Mouse (Mus musculus) heart, adult 18-20 months (tissue): ENCODE measurements around the gene Thsd1. TPM values are rescaled to one million over a fixed set of nuclear protein-coding genes. Genes with fewer than 3 reads are reported as not detected.

Experiments
- DNase-seq, 2 experiments: peaks; one replicate each; pipeline ENCODE4 v3.0.0; 2021 to 2022; ENCODE audit warnings: mixed read lengths in 1 of 2
- total RNA-seq, 2 experiments: library from RNA; stranded (reverse); gene quantifications; 2 replicates each; pipeline ENCODE4 v1.2.3; 2021

Thsd1 gene
- total RNA-seq, 2 experiments from 2014 or later, result 4.2 to 4.5 TPM

DNA sequence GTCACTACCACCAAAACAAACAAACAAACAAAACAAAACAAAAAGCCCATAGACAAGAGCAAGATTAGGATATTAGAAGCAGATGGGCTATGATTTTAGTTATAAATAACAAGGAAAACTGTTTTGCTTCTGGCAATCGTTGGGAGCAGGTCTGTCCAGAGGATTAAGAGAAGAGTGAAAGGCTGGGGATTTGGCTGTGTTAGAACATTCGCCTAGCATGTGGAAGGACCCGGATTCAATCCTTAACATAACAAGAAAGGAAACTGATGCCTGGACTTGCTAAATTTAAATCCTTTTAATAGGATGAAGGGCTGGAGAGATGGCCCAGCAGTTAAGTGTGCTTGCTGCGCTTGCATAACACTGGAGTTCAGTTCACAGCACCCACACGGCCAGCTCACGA, 37.2 kb downstream of the Thsd1 start:
- no peak for DNase-seq

DNA sequence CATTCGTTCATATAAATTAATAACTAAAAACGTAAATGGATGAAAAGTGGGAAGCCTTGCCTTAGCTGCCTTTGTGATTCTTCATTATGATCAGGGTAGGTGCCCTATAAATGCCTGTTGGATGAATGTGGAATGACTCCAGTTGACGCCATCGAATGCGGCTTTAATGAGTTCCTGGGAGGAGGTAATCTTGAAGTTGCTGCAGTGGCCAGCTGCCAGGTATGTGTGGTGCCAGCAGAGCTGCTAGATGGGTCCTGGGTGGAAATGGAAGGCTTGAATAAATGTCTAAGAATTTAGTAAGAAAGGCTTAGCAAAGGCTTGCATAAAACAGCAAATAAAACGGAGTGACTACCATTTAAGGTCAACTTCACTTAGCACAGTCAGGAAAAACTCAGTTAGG, 37.7 kb downstream of the Thsd1 start:
- DNase-seq, result no peak

DNA sequence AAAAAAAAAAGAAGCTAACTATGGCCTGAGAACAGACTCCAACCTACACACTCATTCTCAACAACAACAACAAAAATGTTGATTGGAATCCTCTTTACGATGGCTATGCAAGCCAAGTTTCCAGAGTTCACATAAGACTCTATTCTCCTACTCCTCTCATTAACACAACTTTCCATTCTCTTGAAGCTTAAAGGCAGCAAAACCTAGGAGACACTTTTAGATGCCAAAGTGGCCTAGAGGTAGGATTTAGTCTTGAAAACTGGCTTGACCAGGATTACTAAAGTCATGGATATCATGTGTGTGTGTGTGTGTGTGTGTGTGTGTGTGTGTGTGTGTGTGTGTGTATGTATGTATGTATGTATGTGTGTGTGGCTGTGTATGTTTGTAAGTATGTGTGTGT, 38.1 kb downstream of the Thsd1 start:
- DNase-seq, result no peak

DNA sequence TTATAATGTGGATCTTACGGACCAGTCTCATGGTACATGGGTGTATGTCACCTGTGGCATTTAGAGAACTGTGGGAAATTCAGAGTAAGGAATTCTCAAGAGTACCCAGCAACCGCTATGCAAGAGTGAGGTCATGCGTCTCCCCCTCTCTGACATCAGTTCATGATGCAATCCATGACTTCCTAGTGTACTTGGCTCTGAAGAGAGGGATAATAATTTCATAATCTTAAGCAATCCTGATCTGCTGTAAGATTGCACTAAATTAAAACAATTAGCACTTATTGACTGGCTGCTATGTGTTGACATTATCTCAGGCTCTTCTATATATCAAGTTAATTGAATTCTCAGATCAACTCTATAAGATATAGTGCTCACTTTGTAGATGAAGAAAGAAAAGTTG, 39.7 kb downstream of the Thsd1 start:
- no peak for DNase-seq

DNA sequence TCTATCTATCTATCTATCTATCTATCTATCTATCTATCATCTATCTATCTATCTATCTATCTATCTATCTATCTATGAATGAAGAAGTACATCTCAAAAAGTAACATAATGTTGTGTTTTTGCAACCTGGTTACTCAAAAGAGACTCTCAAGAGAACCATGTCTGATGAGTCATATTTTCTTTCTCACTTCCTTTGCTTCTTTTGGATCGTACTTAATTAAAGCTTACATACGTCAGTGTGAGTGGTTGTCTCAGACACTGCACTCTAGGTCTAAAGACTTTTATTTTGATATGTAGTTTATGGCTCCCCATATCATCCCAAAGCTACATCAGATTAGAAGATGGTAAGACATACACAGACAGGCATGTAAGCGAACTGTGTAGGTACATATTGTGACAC, 46.0 kb downstream of the Thsd1 start:
- DNase-seq, result no peak

DNA sequence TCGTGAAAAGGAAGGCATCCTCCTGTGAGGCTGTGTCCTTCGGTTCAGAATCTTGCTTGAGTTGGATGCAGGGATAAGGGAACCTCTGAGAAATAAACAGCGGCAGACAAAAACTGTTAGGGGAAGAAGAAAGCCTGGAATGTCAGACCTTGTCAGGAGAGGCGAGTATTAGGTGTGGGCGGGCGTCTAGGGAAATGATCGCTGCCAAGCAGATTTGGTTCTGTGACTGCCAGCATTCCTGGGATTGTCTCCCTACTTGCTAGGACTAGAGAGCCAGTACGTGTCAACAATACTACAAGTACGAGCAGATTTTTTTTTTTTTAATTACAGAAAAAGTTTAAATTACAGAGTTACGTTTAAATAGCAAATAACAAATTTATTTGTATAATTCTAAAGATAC, 47.5 kb downstream of the Thsd1 start:
- DNase-seq, result peak; percentile 18 to 24

DNA sequence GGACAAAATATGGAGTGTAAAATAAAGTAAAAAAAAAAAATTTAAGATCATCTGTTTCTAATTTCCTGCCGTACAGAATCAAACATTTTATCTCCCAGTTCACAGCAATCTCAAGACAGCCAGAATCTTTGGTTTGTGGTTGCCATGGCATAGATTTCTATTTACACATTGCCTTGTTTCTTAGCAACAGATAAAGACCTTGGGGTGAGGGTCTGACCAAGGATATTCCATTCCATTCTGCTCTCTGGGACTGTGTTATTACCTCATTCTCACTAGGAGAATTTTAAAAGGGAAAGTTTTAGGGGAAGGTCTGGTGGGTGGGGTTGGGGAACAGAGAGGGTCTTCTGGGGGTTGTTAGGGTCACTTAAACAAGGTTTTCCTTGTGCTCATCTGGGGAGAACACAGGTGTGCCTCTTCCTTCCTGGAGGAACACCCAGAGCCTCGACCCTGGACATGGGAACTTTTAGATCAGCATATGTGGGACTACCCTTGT, 55.9 kb downstream of the Thsd1 start, which contains the start of gene Tpte:
Tpte (plus strand) TSS at position 443 of the 493 bp plus-strand sequence.
- DNase-seq, result no peak

DNA sequence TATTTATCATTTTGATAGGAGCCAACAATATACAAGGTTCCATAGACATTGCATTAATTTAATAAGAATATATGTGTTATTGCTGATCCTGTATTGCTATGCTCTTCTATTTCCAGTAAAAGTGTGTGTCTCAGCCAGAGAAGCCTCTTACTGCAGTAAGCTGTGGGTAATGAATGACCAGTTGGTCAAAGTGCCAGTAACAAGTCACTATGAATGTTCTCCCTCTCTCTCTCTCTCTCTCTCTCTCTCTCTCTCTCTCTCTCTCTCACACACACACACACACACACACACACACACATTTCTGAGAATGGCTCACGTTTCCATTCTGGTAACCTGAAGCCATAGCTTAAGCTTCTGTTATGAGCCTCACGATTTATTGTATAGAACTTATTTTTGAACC, 75.2 kb downstream of the Thsd1 start:
- DNase-seq, result no peak

DNA sequence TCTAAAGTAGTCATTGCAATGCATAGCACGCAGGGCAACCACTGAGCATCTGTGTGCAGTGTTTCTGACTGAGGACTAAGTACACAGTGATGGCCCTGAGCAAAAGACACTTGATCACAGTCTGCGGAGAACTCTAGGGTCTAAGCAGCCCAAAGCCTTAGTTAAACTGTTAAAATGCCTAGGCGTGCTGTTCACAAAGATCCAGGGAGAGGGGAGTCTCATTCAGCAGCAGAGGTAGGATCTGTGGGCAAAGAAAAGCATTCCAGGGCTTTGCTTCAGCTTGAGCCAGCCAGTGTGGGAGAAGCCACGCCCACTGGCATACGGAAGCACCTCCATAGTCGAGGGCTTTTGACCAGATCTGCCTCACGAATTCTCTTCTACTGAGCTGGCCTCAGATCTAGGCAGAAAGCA, 75.8 kb downstream of the Thsd1 start:
- peak in 1 of 2 experiments; percentile 1 for DNase-seq

DNA sequence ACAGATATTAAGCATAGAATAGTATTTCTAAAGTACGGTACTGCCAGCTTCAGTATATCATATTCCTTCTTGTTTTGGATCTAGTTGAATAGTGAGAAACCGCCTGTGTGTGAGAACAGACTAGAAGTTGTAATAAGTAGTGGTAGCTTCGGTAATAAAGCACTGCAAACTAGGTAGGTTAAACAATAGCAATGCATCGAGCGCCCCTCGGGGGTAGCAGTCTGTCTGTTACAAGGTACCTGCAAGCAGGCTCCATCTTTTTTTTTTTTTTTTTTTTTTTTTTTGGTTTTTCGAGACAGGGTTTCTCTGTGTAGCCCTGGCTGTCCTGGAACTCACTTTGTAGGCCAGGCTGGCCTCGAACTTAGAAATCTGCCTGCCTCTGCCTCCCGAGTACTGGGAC, 76.9 kb downstream of the Thsd1 start:
- peak; percentile 8 to 12 for DNase-seq

DNA sequence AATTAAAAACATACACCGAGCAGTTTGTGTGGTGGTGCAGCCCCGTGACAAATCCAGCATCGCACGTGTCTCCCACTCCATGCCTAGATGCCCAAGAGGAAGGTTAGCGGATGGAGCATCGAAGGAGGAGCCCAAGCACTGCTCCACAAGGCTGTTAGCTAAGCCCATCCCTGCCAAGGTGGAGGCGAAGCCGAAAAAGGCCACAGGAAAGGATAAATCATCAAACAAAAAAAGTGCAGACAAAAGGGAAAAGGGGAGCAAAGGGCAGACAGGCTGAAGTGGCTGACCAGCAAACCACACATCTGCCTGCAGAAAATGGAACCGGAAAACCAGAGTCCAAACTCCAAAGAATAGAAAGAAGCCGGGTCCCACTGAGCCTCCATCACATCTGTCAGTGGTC, 79.9 kb downstream of the Thsd1 start:
- DNase-seq, result no peak

Other genes with a start within 250 kb of the Thsd1 start
- under 1 TPM; 0.15 to 0.33 TPM for gene Atp7b, start 167.0 kb upstream of the Thsd1 start, total RNA-seq
- gene Alg11, start 166.6 kb upstream of the Thsd1 start, total RNA-seq, result 1 to 10 TPM; 8.3 to 9.6 TPM
- gene Nek5, start 102.3 kb upstream of the Thsd1 start, total RNA-seq, result under 1 TPM in 1 of 2 experiments, not detected in 1; 0.33 TPM
- gene Nek3, start 60.9 kb upstream of the Thsd1 start, total RNA-seq, result 1 to 10 TPM; 1.9 to 2.2 TPM
- under 1 TPM; 0.13 to 0.74 TPM for gene Ckap2, start 41.5 kb upstream of the Thsd1 start, total RNA-seq
- 10 to 100 TPM; 26.7 to 29.0 TPM for gene Vps36, start 34.5 kb upstream of the Thsd1 start, total RNA-seq
- gene Tpte, start 56.1 kb downstream of the Thsd1 start, total RNA-seq, result not detected
- 10 to 100 TPM; 11.9 to 12.7 TPM for gene Slc25a15, start 171.3 kb downstream of the Thsd1 start, total RNA-seq
- gene Mrps31, start 184.0 kb downstream of the Thsd1 start, total RNA-seq, result 10 to 100 TPM; 58.5 to 60.6 TPM